Mouse (Mus musculus) forebrain, embryonic 13.5 days (tissue): ENCODE data around the gene Pex26. TPM values are rescaled to one million over a fixed set of nuclear protein-coding genes. Genes with fewer than 3 reads are reported as not detected.
A peak's percentile ranks its signal among the peaks of the same experiment; 100 is the strongest.

Source experiments
- ATAC-seq: fragments of 200-750 bp; cut with Nextera tagmentation; 2 replicates; pipeline ENCODE4 v1.8.0; 2017
- H3K27ac ChIP-seq: fragments of 300-500 bp; sonication (generic); 2 replicates; pipeline ENCODE4 v1.5.1; 2015; ENCODE audit warnings: inconsistent platforms, mild to moderate bottlenecking, moderate library complexity
- H3K27me3 ChIP-seq: fragments of 300-500 bp; sonication (generic); 2 replicates; pipeline ENCODE4 v1.6.1; 2015; ENCODE audit warnings: mild to moderate bottlenecking, inconsistent platforms
- H3K36me3 ChIP-seq: fragments of 300-500 bp; sonication (generic); 2 replicates; pipeline ENCODE4 v1.6.1; 2015; ENCODE audit warnings: mild to moderate bottlenecking, inconsistent platforms; ENCODE audit not compliant: poor library complexity, severe bottlenecking
- H3K4me1 ChIP-seq: fragments of 300-500 bp; sonication (generic); 2 replicates; pipeline ENCODE4 v1.6.1; 2015; ENCODE audit warnings: inconsistent platforms
- H3K4me2 ChIP-seq: fragments of 300-500 bp; sonication (generic); 2 replicates; pipeline ENCODE4 v1.6.1; 2015; ENCODE audit warnings: inconsistent platforms, mild to moderate bottlenecking, moderate library complexity
- H3K4me3 ChIP-seq: fragments of 300-500 bp; sonication (generic); 2 replicates; pipeline ENCODE4 v1.5.1; 2015; ENCODE audit warnings: mild to moderate bottlenecking, inconsistent platforms
- H3K9ac ChIP-seq: fragments of 300-500 bp; sonication (generic); 2 replicates; pipeline ENCODE4 v1.6.1; 2015; ENCODE audit warnings: mild to moderate bottlenecking, inconsistent platforms
- H3K9me3 ChIP-seq: fragments of 300-500 bp; sonication (generic); replicated peaks from 2 replicates; pipeline ENCODE4 v1.6.1; 2016; ENCODE audit warnings: inconsistent platforms
- WGBS: fragments of 180-500 bp; shearing (Covaris S2); methylation state at CpG from one replicate; pipeline ENCODE4 v1.1.7; 2015; 5-methylcytosine and 5-hydroxymethylcytosine counted together
- polyA plus RNA-seq: library from polyadenylated mRNA; unstranded; fragments of >200 nt; fragmentation: Nextera tagmentation; extraction: Ambion mirVana; gene quantifications from 2 replicates; pipeline ENCODE4 v1.2.1, GENCODE M21; 2015

Gene Pex26
- polyA plus RNA-seq, 1 experiment from 2014 or later, result 9.5 TPM

DNA sequence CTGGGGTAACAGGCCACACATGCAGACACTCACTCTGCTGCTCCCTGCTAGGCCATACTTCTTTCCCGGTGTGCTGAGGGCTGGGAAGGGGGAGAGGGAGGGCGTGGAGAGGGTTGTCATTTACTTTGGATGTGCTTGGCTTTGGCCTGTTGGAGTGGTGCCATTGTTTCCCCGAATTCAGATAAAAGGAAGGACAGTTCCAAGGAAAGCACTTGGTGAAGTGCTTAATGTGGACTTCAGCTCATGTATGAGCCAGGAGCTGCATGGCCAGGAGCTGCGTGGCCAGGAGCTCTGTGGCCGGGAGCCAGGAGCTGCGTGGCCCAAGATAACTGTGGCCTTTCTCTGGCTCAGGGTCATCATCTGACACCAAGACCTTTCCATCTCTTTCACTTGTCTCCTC lies 12.4 kb upstream of the Pex26 start:
- H3K36me3 ChIP-seq, result no peaks in the 10 kb centered on the region
- H3K9me3 ChIP-seq, result no peaks in the 10 kb centered on the region
- H3K9ac ChIP-seq, result no peak overlapping the region
- H3K27me3 ChIP-seq, result no peaks in the 10 kb centered on the region
- H3K4me1 ChIP-seq, result no peaks in the 10 kb centered on the region; the same call in 1 of the 2 replicates
- no peak overlapping the region for H3K27ac ChIP-seq
- H3K4me2 ChIP-seq, result no peak overlapping the region
- no peak overlapping the region for H3K4me3 ChIP-seq
- 74% methylated on average over 6 of the region's 6 CpGs for WGBS
- no peak for ATAC-seq

- H3K27ac ChIP-seq, result no peak overlapping the region
- ATAC-seq, result no peak
- WGBS, result 80% methylated on average over 5 of the region's 5 CpGs
Measured at GRCm38 (mm10) chr6:121173471-121173870, 10.0 kb upstream of the Pex26 start.

GRCm38 (mm10) chr6:121174761-121175160 lies 8.7 kb upstream of the Pex26 start:
- H3K9me3 ChIP-seq, result no peaks in the 10 kb centered on the region
- no peak overlapping the region for H3K4me3 ChIP-seq
- 94% methylated on average over 6 of the region's 6 CpGs for whole genome bisulfite sequencing
- no peak overlapping the region for H3K9ac ChIP-seq
- no peaks in the 10 kb centered on the region; the same call in 1 of the 2 replicates for H3K4me1 ChIP-seq
- no peaks in the 10 kb centered on the region for H3K36me3 ChIP-seq
- no peak overlapping the region for H3K4me2 ChIP-seq
- H3K27me3 ChIP-seq, result no peaks in the 10 kb centered on the region
- no peak for ATAC-seq
- no peak overlapping the region for H3K27ac ChIP-seq

More at GRCm38 (mm10) chr6:121173471-121173870, 10.0 kb upstream of the Pex26 start:
- no peak overlapping the region for H3K4me3 ChIP-seq
- no peaks in the 10 kb centered on the region for H3K9me3 ChIP-seq
- no peaks in the 10 kb centered on the region; the same call in 1 of the 2 replicates for H3K4me1 ChIP-seq
- H3K27me3 ChIP-seq, result no peaks in the 10 kb centered on the region
- no peaks in the 10 kb centered on the region for H3K36me3 ChIP-seq
- H3K4me2 ChIP-seq, result no peak overlapping the region
- no peak overlapping the region for H3K9ac ChIP-seq

DNA sequence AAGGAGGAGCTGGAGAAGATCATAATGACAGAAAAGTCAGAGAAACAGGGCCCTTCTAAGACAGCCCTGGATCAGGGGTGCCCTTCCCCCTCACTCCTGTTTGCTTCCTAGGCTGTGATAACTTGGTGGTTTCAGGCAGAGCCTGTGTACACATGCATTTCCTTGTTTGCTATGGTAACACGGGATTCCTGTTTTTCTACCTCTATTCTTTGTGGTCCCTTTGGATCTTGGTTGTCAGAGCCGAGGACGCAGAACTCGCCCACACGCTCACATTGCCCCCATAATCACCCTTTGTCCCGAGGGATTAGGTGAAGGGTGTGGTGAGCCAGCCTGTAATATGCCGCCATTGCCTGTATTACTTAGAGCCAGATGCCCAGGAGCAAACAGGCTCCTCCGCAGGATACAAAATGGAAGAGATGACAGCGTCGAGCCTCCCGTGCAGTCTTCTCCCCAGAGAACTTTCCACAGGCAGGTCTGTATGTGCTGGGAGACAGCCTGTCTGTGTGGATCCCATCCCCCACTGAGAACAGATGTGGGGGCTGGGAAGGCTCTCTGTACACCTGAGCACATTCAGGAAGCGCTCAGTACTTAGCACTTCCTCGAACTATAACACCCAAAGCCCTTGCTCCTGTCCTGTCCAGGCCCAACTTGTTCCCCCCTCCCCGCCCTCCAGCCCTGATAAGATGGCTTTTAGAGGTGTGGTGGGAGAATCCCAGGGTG lies 7.3 kb upstream of the Pex26 start:
- Histone ChIP-seq H3K9ac (no peak overlapping the region), H3K27me3 (no peaks in the 10 kb centered on the region), H3K4me3 (no peak overlapping the region), H3K27ac (no peak overlapping the region), H3K4me1 (no peaks in the 10 kb centered on the region; the same call in 1 of the 2 replicates), H3K4me2 (no peak overlapping the region), H3K36me3 (no peaks in the 10 kb centered on the region), H3K9me3 (no peaks in the 10 kb centered on the region)
- WGBS, result 52% methylated on average over 14 of the region's 14 CpGs
- no peak for ATAC-seq

DNA sequence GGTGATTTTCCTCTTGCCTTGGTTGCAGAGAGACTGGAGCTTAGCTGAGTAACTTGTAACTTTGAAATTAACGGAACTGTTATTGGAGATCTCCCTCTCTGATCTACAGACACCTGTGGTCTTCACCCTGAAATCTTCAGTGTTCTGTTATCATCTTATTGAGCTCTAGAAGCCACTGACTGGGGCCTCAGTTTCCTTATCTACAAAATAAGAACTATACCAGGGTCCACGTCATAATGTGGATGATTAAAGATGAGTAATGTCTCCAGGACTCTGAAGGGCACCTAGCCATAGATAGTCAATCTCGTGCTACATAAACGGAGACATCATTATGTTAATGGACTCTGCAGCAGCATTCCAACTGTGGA lies 6.8 kb upstream of the Pex26 start:
- H3K27ac ChIP-seq, result no peak overlapping the region
- no peaks in the 10 kb centered on the region; the same call in 1 of the 2 replicates for H3K4me1 ChIP-seq
- H3K27me3 ChIP-seq, result no peaks in the 10 kb centered on the region
- no peak overlapping the region for H3K9ac ChIP-seq
- H3K36me3 ChIP-seq, result no peaks in the 10 kb centered on the region
- no peaks in the 10 kb centered on the region for H3K9me3 ChIP-seq
- no peak for ATAC-seq
- H3K4me2 ChIP-seq, result no peak overlapping the region
- WGBS, result 91% methylated on average over 4 of the region's 4 CpGs
- no peak overlapping the region for H3K4me3 ChIP-seq

- no peak overlapping the region for H3K27ac ChIP-seq
- 89% methylated on average over 7 of the region's 7 CpGs for WGBS
- no peak overlapping the region for H3K4me2 ChIP-seq
- no peaks in the 10 kb centered on the region for H3K36me3 ChIP-seq
- no peak overlapping the region for H3K9ac ChIP-seq
- H3K4me1 ChIP-seq, result no peaks in the 10 kb centered on the region; the same call in 1 of the 2 replicates
- no peak for ATAC-seq
- no peak overlapping the region for H3K4me3 ChIP-seq
- no peaks in the 10 kb centered on the region for H3K9me3 ChIP-seq
- no peaks in the 10 kb centered on the region for H3K27me3 ChIP-seq
Measured at GRCm38 (mm10) chr6:121177118-121177708, 6.3 kb upstream of the Pex26 start.

DNA sequence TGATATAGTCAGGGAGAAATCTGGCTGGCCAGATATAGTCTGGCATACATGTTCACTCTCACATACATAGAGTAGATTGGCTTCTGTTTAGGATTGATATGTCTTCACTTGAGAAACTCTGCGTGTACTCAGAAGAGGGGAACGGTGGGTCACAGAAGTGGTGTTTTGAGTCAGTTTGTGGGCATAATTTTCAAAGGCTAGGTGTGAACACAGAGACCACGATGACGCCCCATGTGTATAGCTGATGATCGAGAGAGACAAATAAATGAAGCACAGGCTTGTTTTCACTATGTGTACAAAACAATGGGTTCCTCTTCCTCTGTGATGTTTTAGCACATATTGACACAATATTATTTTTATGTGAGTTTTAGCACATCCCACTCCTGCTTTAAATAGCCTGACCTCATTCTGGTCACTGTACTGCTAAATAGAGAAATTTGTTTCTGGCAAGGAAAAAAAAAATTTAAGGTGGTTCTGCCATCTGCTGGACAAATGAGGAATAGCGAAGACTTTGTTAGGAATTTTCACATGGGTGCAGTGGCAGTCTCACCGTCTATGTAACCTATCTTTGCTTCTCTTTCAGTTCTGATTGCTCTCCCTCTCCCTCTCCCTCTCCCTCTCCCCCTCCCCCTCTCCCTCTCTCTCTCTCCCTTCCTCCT lies 4.6 kb upstream of the Pex26 start:
- 59% methylated on average over 7 of the region's 7 CpGs for WGBS
- no peaks in the 10 kb centered on the region for H3K27me3 ChIP-seq
- H3K4me2 ChIP-seq, result no peak overlapping the region
- H3K4me1 ChIP-seq, result no peaks in the 10 kb centered on the region; the same call in 1 of the 2 replicates
- H3K9me3 ChIP-seq, result no peaks in the 10 kb centered on the region
- no peak for ATAC-seq
- H3K9ac ChIP-seq, result no peak overlapping the region
- H3K36me3 ChIP-seq, result no peaks in the 10 kb centered on the region
- H3K4me3 ChIP-seq, result no peak overlapping the region
- H3K27ac ChIP-seq, result no peak overlapping the region

- no peaks in the 10 kb centered on the region for H3K9me3 ChIP-seq
- H3K36me3 ChIP-seq, result no peaks in the 10 kb centered on the region
- WGBS, result 74% methylated on average over 7 of the region's 7 CpGs
- H3K9ac ChIP-seq, result no peak overlapping the region
- H3K4me2 ChIP-seq, result no peak overlapping the region
- ATAC-seq, result no peak
- no peak overlapping the region for H3K4me3 ChIP-seq
- peaks cover 9% of the 10 kb centered on the region for H3K4me1 ChIP-seq
- H3K27me3 ChIP-seq, result no peaks in the 10 kb centered on the region
- H3K27ac ChIP-seq, result no peak overlapping the region
Measured at GRCm38 (mm10) chr6:121179846-121180245, 3.6 kb upstream of the Pex26 start.

- WGBS, result 3% methylated on average over 35 of the region's 35 CpGs
- H3K27ac ChIP-seq, result no peak overlapping the region
- ATAC-seq, result peak; percentile 55
- H3K4me3 ChIP-seq, result peak overlapping the region; percentile 73
- H3K9ac ChIP-seq, result peak overlapping the region; percentile 76
- H3K36me3 ChIP-seq, result peaks cover 14% of the 10 kb centered on the region
- no peaks in the 10 kb centered on the region for H3K9me3 ChIP-seq
- H3K27me3 ChIP-seq, result no peaks in the 10 kb centered on the region
- peak overlapping the region; percentile 91 for H3K4me2 ChIP-seq
- H3K4me1 ChIP-seq, result peaks cover 20% of the 10 kb centered on the region
Measured at GRCm38 (mm10) chr6:121184198-121185140, 1.0 kb downstream of the Pex26 start.

DNA sequence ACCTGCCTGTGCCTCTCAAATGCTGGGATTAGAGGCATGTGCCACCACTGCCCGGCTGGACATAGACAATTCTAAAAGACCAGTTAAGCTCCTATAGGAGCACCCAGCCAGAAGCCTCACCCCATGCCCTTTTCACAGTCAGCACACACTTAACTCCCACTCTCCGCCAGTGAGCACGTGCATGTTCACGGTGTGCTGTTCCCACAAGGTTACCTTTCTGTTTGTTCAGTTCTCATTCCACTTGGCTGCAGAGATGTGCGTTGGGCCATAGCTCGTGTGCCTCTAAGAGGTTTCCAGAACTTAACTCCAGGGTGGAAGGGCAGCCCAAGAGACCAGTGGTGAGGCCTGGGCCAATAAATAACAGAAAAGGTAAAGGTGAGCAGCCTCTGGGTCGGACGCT lies 1.8 kb downstream of the Pex26 start:
- Histone ChIP-seq H3K36me3 (peaks cover 20% of the 10 kb centered on the region), H3K27me3 (no peaks in the 10 kb centered on the region), H3K9ac (peak overlapping the region; percentile 10; the same call in 1 of the 2 replicates), H3K4me2 (peak overlapping the region; percentile 91), H3K4me1 (peaks cover 20% of the 10 kb centered on the region), H3K27ac (no peak overlapping the region), H3K9me3 (no peaks in the 10 kb centered on the region), H3K4me3 (peak overlapping the region; percentile 73; the same call in 1 of the 2 replicates)
- WGBS, result 80% methylated on average over 8 of the region's 8 CpGs
- no peak for ATAC-seq

GRCm38 (mm10) chr6:121191261-121192009 lies 8.0 kb downstream of the Pex26 start:
- no peaks in the 10 kb centered on the region for H3K4me1 ChIP-seq
- H3K4me2 ChIP-seq, result no peak overlapping the region
- ATAC-seq, result no peak
- H3K4me3 ChIP-seq, result no peak overlapping the region
- 86% methylated on average over 11 of the region's 11 CpGs for WGBS
- no peaks in the 10 kb centered on the region for H3K27me3 ChIP-seq
- peaks cover 71% of the 10 kb centered on the region for H3K36me3 ChIP-seq
- no peaks in the 10 kb centered on the region for H3K9me3 ChIP-seq
- H3K9ac ChIP-seq, result no peak overlapping the region
- H3K27ac ChIP-seq, result no peak overlapping the region
